Mouse (Mus musculus): ENCODE measurements around the gene Gm28048.

Gm28048 gene

DNA sequence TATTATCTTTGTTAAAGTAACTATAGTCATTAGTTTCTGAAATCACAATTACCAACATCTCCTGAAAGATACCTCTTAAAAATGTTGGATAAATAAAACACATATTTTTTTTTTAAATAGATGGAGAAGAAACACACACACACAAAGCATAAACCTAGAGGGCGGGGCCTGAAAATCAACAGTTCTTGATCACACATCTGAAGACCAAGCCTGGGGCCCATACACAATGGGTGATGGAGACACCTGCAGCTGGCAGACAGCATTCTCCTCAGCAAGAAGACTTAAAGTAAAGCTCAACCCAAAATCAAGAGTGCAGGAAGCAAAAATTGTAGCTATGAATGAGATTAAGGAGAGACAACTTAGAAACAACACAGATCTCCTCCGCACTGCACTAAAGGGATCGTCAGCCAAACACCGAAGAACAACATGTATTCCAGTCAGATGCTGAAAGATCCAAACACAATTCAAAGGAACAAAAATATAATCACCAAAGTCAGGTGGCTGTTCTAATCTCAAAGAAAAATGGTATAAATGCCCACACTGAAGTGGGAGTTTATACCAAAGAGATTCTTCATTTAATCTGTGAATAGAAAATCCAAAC lies 44.1 kb downstream of the Gm28048 start:
- no peak for DNase-seq

DNA sequence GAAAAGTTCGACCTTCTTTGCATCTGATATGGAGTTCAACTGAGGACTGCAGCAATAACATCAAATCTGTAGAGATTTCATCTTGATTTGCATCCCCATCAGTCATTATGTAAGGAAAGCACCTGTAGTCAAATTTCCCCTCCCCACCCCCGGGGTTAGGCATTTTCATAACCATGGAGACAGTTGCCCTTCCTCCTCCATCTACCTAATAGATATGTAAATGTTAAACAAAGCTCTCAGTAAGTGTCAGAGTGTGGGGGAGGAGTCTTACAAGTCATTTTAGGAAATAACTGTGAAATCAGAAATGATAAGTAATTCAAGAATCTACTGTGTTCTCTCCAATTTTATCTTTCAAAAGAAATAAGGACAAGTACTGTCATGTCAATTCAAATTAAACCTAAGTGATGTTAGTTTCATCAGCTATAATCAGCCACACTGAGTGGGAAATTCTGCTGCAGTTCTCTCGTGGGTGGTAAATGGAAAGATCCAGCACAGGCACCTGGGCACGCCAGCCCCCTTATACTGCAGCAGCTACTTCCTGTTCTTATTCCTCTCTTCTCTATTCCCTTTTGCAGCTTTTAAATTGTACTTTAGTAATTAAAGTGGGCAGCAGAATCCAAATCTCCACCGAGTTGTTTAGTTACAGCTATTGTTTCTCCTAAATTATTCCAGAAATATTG lies 45.3 kb downstream of the Gm28048 start:
- no peak for DNase-seq

- no peak for DNase-seq
These were observed 49.7 kb downstream of the Gm28048 start for GRCm38 (mm10) chr11:22932167-22932566.

DNA sequence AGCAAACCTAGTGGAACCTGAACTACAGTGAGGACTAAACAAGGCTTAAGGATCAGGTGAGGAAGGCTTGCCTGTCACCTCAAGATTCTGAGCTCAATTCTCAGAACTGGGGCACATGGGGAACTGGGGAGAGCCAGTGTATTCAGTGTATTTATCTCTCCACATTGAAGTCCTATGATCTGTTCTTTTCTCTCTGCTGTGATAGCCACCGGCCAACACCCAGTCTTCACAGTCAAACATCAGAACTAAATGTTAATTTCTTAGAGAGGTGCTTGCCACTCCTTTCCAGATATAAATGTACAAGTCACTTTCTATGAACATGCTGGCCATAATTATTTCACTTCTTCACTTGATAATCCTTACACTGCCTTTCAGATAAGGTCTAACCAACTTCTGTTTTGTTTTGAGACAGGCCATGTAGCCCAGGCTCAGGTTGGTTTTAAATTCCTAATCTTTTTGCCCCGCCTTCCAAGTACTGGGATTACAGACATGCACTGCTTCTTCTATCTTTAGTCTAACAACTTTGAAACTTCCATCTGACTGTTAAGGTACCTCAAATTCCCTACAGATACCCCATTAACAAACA lies 50.5 kb downstream of the Gm28048 start:
- no peak for DNase-seq

- no peak for DNase-seq
These were observed 51.8 kb downstream of the Gm28048 start for GRCm38 (mm10) chr11:22930129-22930528.

DNA sequence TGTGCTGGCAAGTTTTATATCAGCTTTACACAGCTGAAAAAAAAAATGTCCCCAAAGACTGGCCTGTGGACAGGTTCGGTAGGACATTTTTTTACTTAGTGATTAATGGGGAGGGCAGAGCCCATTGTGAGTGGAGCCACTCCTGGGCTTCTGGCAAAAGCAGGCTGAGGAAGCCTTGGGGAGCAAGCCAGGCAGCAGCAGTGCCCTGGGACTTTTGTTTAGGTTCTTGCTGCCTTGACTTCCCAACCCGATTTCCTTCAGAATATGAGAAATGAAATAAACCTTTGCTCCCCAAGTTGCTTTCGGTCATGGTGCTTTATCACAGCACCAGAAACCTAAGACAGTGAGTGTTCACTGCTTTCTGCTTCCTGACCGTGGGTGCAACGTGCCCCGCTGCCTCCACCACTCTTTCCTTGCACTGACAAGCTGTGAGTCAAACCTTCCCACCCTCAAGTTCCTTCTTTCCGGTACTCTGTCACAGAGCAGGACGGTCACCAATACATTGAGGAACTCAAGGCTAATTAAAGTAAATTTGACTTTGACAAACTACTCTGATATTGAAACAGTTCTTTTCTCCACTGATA lies 53.2 kb downstream of the Gm28048 start:
- no peak for DNase-seq

DNA sequence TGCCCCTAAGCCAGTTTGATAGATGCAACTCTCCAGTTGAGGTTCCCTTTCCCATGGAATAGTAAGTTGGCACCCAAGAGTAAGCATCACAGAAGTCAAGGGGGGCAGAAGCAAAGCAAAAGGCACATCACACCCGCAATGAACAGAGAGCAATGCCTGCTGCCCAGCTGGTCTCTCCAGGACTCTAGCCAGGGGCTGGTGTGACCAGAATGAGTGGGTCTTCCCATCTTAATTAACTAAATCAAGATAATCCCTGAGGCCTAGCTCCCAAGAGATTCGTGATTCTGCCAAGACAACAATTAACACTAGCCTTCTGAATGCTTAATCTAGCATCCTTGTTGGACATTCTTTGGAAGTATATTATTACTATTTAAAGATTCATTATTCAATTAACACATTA lies 58.3 kb downstream of the Gm28048 start:
- DNase-seq: no peak

GRCm38 (mm10) chr11:22922546-22922945 lies 59.3 kb downstream of the Gm28048 start:
- no peak for DNase-seq

- no peak for DNase-seq
These were observed 62.6 kb downstream of the Gm28048 start for GRCm38 (mm10) chr11:22919336-22919735.

- DNase-seq: no peak
These were observed 64.1 kb downstream of the Gm28048 start for GRCm38 (mm10) chr11:22917786-22918185.

DNA sequence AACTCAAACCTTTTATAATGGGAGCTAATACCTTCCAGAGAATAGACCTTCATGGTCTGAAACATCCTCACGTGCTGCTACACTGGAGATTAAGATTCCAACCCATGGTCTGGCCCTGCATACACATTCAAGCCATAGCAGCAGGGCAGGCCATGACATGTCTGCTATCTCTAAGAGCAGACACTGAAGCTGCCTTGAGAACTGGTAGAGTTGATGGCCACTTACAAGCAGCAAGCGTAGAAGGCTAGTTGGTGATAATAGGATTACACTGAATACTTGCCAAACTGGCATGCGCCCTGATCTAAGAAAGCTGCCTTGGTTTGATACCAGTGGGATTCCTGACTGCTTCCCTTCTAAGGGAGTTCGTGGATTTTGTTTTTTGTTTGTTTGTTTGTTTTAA lies 68.1 kb downstream of the Gm28048 start:
- DNase-seq: no peak

DNA sequence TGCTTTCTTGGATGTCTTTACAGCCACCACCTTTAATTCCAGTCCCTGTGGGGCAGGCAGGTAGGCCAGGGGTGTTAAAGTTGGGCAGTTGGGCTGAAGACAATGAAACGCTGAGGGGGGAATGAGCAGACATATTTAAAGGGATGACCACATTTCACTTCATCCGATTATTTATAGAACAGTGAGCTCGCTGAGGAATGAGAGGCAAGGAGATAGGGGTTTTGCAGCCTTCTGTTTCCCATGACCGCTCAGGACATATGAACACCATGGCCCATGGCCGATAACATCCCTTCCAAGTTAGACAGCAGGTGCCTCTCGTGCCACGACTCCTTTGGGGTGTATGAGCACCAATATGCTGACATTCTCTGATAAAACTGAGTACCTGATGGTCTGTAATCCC lies 70.1 kb downstream of the Gm28048 start:
- DNase-seq: no peak

GRCm38 (mm10) chr11:22906453-22906865 lies 75.4 kb downstream of the Gm28048 start:
- no peak for DNase-seq

DNA sequence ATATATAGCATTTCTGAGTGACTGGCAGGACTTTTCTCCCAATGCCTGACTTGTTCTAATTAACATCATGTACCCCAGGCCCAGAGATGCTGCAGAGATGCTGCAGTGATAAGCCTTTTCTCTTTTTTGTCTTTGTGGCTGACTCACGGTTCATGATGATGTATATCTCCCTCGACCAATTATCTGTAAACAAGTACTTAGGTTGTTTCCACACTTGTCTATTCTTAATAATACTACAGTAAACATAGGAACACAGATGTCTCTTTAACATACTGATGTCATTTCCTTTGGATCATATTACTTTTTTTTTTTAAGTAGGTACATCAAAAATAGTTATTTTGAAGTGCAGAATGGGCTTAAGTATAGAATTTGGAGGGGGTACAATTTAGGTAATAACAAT lies 79.0 kb downstream of the Gm28048 start:
- DNase-seq: no peak

DNA sequence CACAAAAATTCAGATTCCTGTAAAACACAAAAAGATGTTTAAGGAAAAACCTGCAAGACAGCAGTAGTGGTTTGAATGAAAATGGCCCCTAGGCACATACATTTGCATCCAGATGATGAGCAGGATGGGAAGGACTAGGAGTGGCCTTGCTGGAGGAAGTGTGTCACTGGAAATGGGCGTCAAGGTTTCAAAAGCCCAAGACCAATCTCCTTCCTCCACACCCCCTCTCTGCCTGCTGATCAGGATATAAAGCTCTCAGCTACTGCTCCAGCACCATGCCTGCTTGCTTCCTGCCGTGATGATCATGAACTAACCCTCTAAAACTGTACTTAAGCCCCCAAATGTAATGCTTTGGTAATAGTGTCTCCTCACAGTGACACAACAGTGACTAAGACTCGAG lies 81.8 kb downstream of the Gm28048 start:
- no peak for DNase-seq

- no peak for DNase-seq
These were observed 84.2 kb downstream of the Gm28048 start for GRCm38 (mm10) chr11:22897642-22898041.

GRCm38 (mm10) chr11:22897127-22897526 lies 84.8 kb downstream of the Gm28048 start:
- DNase-seq: no peak

- no peak for DNase-seq
These were observed 88.8 kb downstream of the Gm28048 start for GRCm38 (mm10) chr11:22893075-22893474.

- DNase-seq: no peak
These were observed 89.4 kb downstream of the Gm28048 start for GRCm38 (mm10) chr11:22892466-22892865.

- no peak for DNase-seq
These were observed 90.0 kb downstream of the Gm28048 start for GRCm38 (mm10) chr11:22891876-22892275.

GRCm38 (mm10) chr11:22891242-22891641 lies 90.6 kb downstream of the Gm28048 start:
- DNase-seq: no peak

GRCm38 (mm10) chr11:22889224-22889623 lies 92.7 kb downstream of the Gm28048 start:
- no peak for DNase-seq

- no peak for DNase-seq
These were observed 94.9 kb downstream of the Gm28048 start for GRCm38 (mm10) chr11:22886991-22887390.

- no peak for DNase-seq
These were observed 96.5 kb downstream of the Gm28048 start for GRCm38 (mm10) chr11:22885350-22885749.

Measured in embryo, embryonic 11 days (tissue).